ENCODE assay signal across 12 mouse cellular contexts in genomic region chr5:17849582-17849981, GRCm38 (mm10). TPM values are rescaled to one million over a fixed set of nuclear protein-coding genes. Genes with fewer than 3 reads are reported as not detected.
DNase-seq lines count a peak whose midpoint lies in the region; ATAC-seq and TF ChIP-seq lines count a peak whose summit lies in the region.
"Had no signal": no experiment of that assay in that cellular context is flagged by ENCODE, and none has a peak within 500 bp of the region (broad histone marks: within the 10 kb centered on the region; RNA-seq: fewer than 3 reads in every experiment).

No protein-coding gene starts in this region.

- WGBS in liver, embryonic 16.5 days (ENCODE audit: insufficient replicate concordance): 51% methylated on average over 1 of the region's 1 CpGs
- 65% methylated on average over 1 of the region's 1 CpGs for WGBS in liver, embryonic 12.5 days (ENCODE audit: insufficient replicate concordance)
- 39% methylated on average over 1 of the region's 1 CpGs for WGBS in heart, postnatal 0 days
- WGBS in macrophage (ENCODE audit: missing documents): 91% methylated on average over 1 of the region's 1 CpGs
- 85% methylated on average over 1 of the region's 1 CpGs for WGBS in hindbrain, embryonic 16.5 days

- H3K79me2 ChIP-seq in macrophage (ENCODE audit: inconsistent target): peaks cover 42% of the 10 kb centered on the region

- no peaks in the 10 kb centered on the region for H3K27me3 ChIP-seq in liver, embryonic 16.5 days (ENCODE audit: control insufficient read depth, insufficient read depth, low read depth, low read length)
- H3K27me3 ChIP-seq in liver, embryonic 12.5 days (replicated peaks): no peaks in the 10 kb centered on the region
- H3K27me3 ChIP-seq in heart, postnatal 0 days (ENCODE audit: control insufficient read depth, insufficient read depth, low read length): no peaks in the 10 kb centered on the region
- no peaks in the 10 kb centered on the region for H3K27me3 ChIP-seq in hindbrain, embryonic 16.5 days (replicated peaks; ENCODE audit: control insufficient read depth, insufficient read depth, low read length)
- H3K27me3 ChIP-seq: forebrain, embryonic 13.5 days had no signal

- no peak for TF ChIP-seq CTCF in heart, postnatal 0 days (IDR thresholded peaks at IDR 0.05; ENCODE audit: low read depth)

- ATAC-seq in liver, embryonic 16.5 days (ENCODE audit: low read depth): peak; percentile 35; the same call in 1 of the 2 replicates
- ATAC-seq in liver, embryonic 12.5 days: no peak
- ATAC-seq in heart, postnatal 0 days (ENCODE audit: insufficient read depth, low read depth): peak; percentile 94
- no peak for ATAC-seq in hindbrain, embryonic 16.5 days
- no peak for ATAC-seq in erythroblast, adult 5-6 weeks (replicated peaks; ENCODE audit: low FRiP score, poor library complexity, severe bottlenecking)
- ATAC-seq: forebrain, embryonic 13.5 days had no signal

- no peak overlapping the region for H3K4me3 ChIP-seq in liver, embryonic 16.5 days (ENCODE audit: low read depth, low read length)
- no peak overlapping the region for H3K4me3 ChIP-seq in liver, embryonic 12.5 days
- H3K4me3 ChIP-seq in heart, postnatal 0 days (ENCODE audit: low read depth, low read length): peak overlapping the region; percentile 40
- peak overlapping the region; percentile 19 for H3K4me3 ChIP-seq in macrophage (ENCODE audit: inconsistent target)
- H3K4me3 ChIP-seq in hindbrain, embryonic 16.5 days (ENCODE audit: low read length): no peak overlapping the region
- H3K4me3 ChIP-seq: forebrain, embryonic 13.5 days had no signal

- no peak overlapping the region for H3K4me2 ChIP-seq in liver, embryonic 16.5 days (ENCODE audit: low read depth, low read length)
- no peak overlapping the region for H3K4me2 ChIP-seq in liver, embryonic 12.5 days
- H3K4me2 ChIP-seq in heart, postnatal 0 days (ENCODE audit: low read depth, low read length): peak overlapping the region; percentile 28; the same call in 1 of the 2 replicates
- H3K4me2 ChIP-seq in hindbrain, embryonic 16.5 days (ENCODE audit: low read length): no peak overlapping the region
- H3K4me2 ChIP-seq: forebrain, embryonic 13.5 days had no signal

- H3K9ac ChIP-seq in liver, embryonic 16.5 days (ENCODE audit: low read depth, low read length): no peak overlapping the region
- no peak overlapping the region for H3K9ac ChIP-seq in liver, embryonic 12.5 days
- H3K9ac ChIP-seq in heart, postnatal 0 days (replicated peaks; ENCODE audit: low read depth, low read length): 0 out of 2 replicates have a peak overlapping the region, but pooled peaks have one; percentile 21
- H3K9ac ChIP-seq in hindbrain, embryonic 16.5 days (ENCODE audit: low read depth, low read length): no peak overlapping the region
- H3K9ac ChIP-seq: forebrain, embryonic 13.5 days had no signal

- peak; percentile 53 to 62 for DNase-seq in adrenal gland, postnatal 36 days
- DNase-seq in heart, postnatal 0 days (ENCODE audit: low spot score): peak; percentile 91
- DNase-seq: cerebellum, postnatal 36 days; kidney, adult 18-20 months; spleen, adult 18-20 months; thymus, postnatal 36 days had no signal

- no peak for TF ChIP-seq EP300 in heart, postnatal 0 days (IDR thresholded peaks at IDR 0.05; ENCODE audit: low read depth)

- no peaks in the 10 kb centered on the region for H3K36me3 ChIP-seq in liver, embryonic 16.5 days (ENCODE audit: control insufficient read depth, insufficient read depth)
- no peaks in the 10 kb centered on the region for H3K36me3 ChIP-seq in liver, embryonic 12.5 days
- no peaks in the 10 kb centered on the region for H3K36me3 ChIP-seq in heart, postnatal 0 days (replicated peaks; ENCODE audit: control insufficient read depth, insufficient read depth, low read length)
- H3K36me3 ChIP-seq in macrophage (ENCODE audit: inconsistent target): no peaks in the 10 kb centered on the region
- H3K36me3 ChIP-seq in hindbrain, embryonic 16.5 days (ENCODE audit: control insufficient read depth, insufficient read depth, low read length): no peaks in the 10 kb centered on the region

- H3K9me3 ChIP-seq in liver, embryonic 16.5 days (replicated peaks; ENCODE audit: control insufficient read depth, low read length): no peaks in the 10 kb centered on the region
- no peaks in the 10 kb centered on the region for H3K9me3 ChIP-seq in liver, embryonic 12.5 days (replicated peaks)
- no peaks in the 10 kb centered on the region for H3K9me3 ChIP-seq in heart, postnatal 0 days (replicated peaks; ENCODE audit: control insufficient read depth, low read length)
- no peaks in the 10 kb centered on the region for H3K9me3 ChIP-seq in hindbrain, embryonic 16.5 days (ENCODE audit: control insufficient read depth, low read length)
- H3K9me3 ChIP-seq: forebrain, embryonic 13.5 days had no signal

- no peaks in the 10 kb centered on the region for H3K4me1 ChIP-seq in liver, embryonic 16.5 days (ENCODE audit: control insufficient read depth, low read depth, low read length)
- no peaks in the 10 kb centered on the region for H3K4me1 ChIP-seq in liver, embryonic 12.5 days
- peaks cover 3% of the 10 kb centered on the region; the same call in 1 of the 2 replicates for H3K4me1 ChIP-seq in heart, postnatal 0 days (ENCODE audit: control insufficient read depth, insufficient read depth)
- no peaks in the 10 kb centered on the region for H3K4me1 ChIP-seq in hindbrain, embryonic 16.5 days (ENCODE audit: control insufficient read depth, insufficient read depth, low read depth, low read length)
- H3K4me1 ChIP-seq: forebrain, embryonic 13.5 days had no signal

- no peak overlapping the region for H3K27ac ChIP-seq in liver, embryonic 16.5 days (ENCODE audit: low read length)
- H3K27ac ChIP-seq in liver, embryonic 12.5 days: no peak overlapping the region
- peak overlapping the region; percentile 69 for H3K27ac ChIP-seq in heart, postnatal 0 days (ENCODE audit: low read depth)
- H3K27ac ChIP-seq in macrophage: 0 out of 2 replicates have a peak overlapping the region, but pooled peaks have one; percentile 19
- H3K27ac ChIP-seq in hindbrain, embryonic 16.5 days (ENCODE audit: low read depth, low read length): no peak overlapping the region
- H3K27ac ChIP-seq: forebrain, embryonic 13.5 days had no signal

RNA-seq across cellular contexts. Expression of gene Cd36, which starts 39.0 kb away (rescaled TPM):
- 36.8 and 40.2 TPM in 2 replicates for polyA plus RNA-seq in liver, embryonic 16.5 days (2015; fragmentation: Nextera tagmentation; extraction: Ambion mirVana)
- 10.3 and 11.0 TPM in 2 replicates for polyA plus RNA-seq in liver, embryonic 12.5 days (2016; fragmentation: Nextera tagmentation; extraction: Ambion mirVana)
- total RNA-seq in adrenal gland, postnatal 36 days (2021): 100 to 1,000 TPM; 537 to 556 TPM
- 373 and 526 TPM in 2 replicates for total RNA-seq in heart, postnatal 0 days (2014; rRNA removed; ENCODE audit: low replicate concordance)
- polyA plus RNA-seq in heart, postnatal 0 days (2015; fragmentation: Nextera tagmentation; extraction: Ambion mirVana): 601 and 603 TPM in 2 replicates
- total RNA-seq in macrophage (2018; cell fraction: chromatin; rRNA removed): 100 to 1,000 TPM in 8 of 26 experiments, 10 to 100 TPM in 17, 1 to 10 TPM in 1; 9.6 to 358 (median 52.5) TPM
- total RNA-seq in macrophage (2018; cell fraction: cytosol; rRNA removed): 100 to 1,000 TPM in 25 of 26 experiments, 10 to 100 TPM in 1; 65.8 to 754 (median 283) TPM
- 1,000 to 10,000 TPM in 1 of 26 experiments, 100 to 1,000 TPM in 15, 10 to 100 TPM in 10; 47.4 to 1,012 (median 148) TPM for total RNA-seq in macrophage (2018; cell fraction: nucleus; rRNA removed)
- 128 to 1,439 TPM (median 932 TPM) in 3 replicates for polyA plus RNA-seq in macrophage (2018)
- 3.3 and 7.0 TPM in 2 replicates for polyA plus RNA-seq in hindbrain, embryonic 16.5 days (2015; fragmentation: Nextera tagmentation; extraction: Ambion mirVana)
- total RNA-seq in erythroblast, adult 5-6 weeks (2015; ENCODE audit: low replicate concordance): 678 and 679 TPM in 2 replicates
- total RNA-seq in erythroblast, adult 5-6 weeks (2017; ENCODE audit: low replicate concordance): 1,468 and 1,791 TPM in 2 replicates

Comparison
In these comparisons a context has a peak if more than half of its experiments do, and no peak if none do; other contexts are left out.
1. ATAC-seq: peak in liver, embryonic 16.5 days (single experiment) and heart, postnatal 0 days (single experiment); none in liver, embryonic 12.5 days (single experiment), hindbrain, embryonic 16.5 days (single experiment) and erythroblast, adult 5-6 weeks (single experiment).
2. H3K27ac ChIP-seq: peak in heart, postnatal 0 days (single experiment) and macrophage (single experiment); none in liver, embryonic 16.5 days (single experiment), liver, embryonic 12.5 days (single experiment) and hindbrain, embryonic 16.5 days (single experiment).
3. H3K4me3 ChIP-seq: peak in heart, postnatal 0 days (single experiment) and macrophage (single experiment); none in liver, embryonic 16.5 days (single experiment), liver, embryonic 12.5 days (single experiment) and hindbrain, embryonic 16.5 days (single experiment).